Mouse (Mus musculus): Measurements from ENCODE around the gene Tmco4.

The Tmco4 gene

GRCm38 (mm10) chr4:138972827-138973718 lies at the start of gene Tmco4:
Gene Tmco4 (plus strand): TSS chr4:138972888.
- peak; percentile 37 for DNase-seq (ENCODE audit: low spot score)

DNA sequence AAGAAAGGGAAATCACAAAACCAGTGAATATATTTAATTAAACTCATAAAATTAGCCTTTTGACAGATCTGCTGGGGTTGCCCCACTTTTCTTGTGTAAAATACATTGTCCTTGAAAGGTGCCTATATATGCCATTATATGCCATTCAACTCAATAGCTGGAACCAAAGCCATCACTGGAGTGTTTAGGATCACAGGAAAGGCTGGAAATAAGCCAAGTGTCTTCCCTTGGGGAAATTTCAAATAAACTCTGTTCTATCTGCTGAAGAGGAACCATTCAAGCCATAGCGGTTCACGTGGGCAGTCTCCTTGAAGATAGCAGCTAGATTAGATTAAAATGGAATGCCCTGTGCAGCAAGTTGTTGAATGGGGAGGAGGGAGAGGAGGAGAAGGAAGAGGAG lies 47.1 kb upstream of the Tmco4 start:
- no peak for DNase-seq (ENCODE audit: low spot score)

DNA sequence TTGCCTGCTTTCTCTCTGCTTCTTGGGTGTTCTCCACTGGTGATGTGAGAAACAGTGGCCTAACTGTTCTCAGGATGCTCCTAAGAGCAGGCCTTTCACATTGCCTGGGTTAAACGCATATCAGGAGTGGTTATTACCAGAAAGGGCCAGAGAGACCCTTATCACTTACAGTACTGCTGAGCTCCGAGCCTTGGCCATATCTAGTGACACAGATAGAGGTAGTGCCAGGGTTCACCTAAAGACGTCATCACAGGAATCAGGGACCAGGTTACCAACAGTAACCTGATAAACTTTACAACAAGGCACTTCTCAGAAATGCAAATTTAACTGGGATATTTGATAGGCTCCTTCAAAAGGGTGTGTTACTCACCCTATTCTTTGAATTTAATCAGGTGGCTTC lies 38.8 kb upstream of the Tmco4 start:
- DNase-seq (ENCODE audit: low spot score), result no peak

GRCm38 (mm10) chr4:138934456-138935145 lies 38.1 kb upstream of the Tmco4 start:
- DNase-seq (ENCODE audit: low spot score), result no peak

GRCm38 (mm10) chr4:138938495-138939269 lies 34.0 kb upstream of the Tmco4 start:
- DNase-seq (ENCODE audit: low spot score), result no peak

DNA sequence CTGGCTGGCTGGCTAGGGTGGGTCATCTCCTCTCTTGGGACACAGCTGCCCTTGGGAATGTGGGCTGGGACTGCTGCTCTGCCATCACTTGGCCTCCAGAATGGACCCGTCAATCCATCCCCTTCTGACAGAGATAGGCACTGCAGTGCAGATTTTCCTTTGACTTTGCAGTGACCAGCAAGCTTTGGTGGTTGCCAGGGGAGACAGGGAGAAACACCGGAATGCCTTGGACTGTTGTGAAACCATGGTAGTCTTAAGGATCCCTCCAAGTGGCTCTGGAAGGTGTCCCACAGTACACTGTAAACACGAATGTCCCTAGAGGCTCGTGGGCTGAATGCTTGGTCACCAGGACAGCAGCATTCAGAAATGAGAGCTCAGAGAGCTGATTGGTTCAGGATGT lies 33.2 kb upstream of the Tmco4 start:
- DNase-seq (ENCODE audit: low spot score), result no peak

GRCm38 (mm10) chr4:138941401-138941800 lies 31.3 kb upstream of the Tmco4 start:
- no peak for DNase-seq (ENCODE audit: low spot score)

- DNase-seq (ENCODE audit: low spot score), result no peak
Measured at GRCm38 (mm10) chr4:138941966-138942365, 30.7 kb upstream of the Tmco4 start.

DNA sequence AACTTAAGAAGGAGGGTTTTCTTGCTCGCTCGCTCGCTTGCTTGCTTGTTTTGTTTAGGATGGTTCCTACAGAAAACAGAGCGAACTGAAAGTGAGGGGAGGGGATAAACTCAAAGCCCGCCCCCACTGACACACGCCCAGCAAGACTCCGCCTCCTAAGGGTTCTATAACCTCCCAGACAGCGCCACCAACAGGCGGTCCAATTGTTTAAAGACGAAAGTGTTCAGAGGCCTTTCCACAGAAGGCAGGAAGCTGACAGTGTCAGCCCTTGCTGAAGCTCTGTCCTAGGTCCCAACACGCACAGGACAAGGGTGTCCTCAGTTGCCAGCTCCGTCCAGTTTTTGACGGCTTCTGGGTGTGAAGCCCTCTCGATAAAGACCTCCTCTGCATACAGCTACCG lies 29.0 kb upstream of the Tmco4 start:
- peak; percentile 30 for DNase-seq (ENCODE audit: low spot score)

- no peak for DNase-seq (ENCODE audit: low spot score)
Measured at GRCm38 (mm10) chr4:138948257-138948656, 24.4 kb upstream of the Tmco4 start.

GRCm38 (mm10) chr4:138958612-138959011 lies 14.1 kb upstream of the Tmco4 start:
- no peak for DNase-seq (ENCODE audit: low spot score)

DNA sequence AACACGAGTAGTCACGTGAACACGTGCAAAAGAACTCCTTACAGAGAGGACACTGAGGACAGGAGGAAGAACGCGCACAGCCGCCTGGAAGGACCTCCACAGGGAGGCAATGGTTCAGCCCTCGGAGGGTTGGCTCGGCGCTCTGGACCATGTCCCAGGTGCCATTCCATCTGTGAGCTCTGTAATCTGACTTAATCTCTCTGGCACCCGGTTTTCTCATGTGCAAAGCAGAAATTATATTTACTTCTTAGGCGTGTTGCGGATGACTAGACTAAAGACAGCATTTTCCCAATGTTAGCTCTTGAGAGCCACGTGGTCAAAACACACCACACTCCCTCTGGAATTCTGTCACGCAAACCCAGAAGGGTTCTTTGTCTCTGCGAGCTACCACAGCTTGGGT lies 13.6 kb upstream of the Tmco4 start:
- DNase-seq (ENCODE audit: low spot score), result no peak

- DNase-seq (ENCODE audit: low spot score), result peak; percentile 34
Measured at GRCm38 (mm10) chr4:138959926-138960325, 12.8 kb upstream of the Tmco4 start.

DNA sequence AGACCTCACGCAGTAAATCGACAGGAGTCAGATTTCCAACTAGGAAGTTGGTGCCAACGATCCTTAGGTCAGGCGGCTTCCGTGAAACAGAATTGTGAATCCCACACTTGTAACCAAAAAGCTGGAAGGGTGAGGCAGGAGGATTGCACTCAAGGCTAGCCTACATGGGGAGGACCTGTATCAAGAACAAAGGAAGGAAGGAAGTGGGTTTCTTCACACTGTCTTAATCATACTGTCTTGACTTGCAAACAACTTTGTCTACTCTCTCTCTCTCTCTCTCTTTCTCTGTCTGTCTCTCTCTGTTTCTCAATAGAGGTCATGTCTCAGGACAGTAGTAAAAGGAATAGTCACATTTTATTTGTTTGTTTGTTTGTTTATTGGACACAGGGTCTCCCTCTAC lies 10.0 kb upstream of the Tmco4 start:
- DNase-seq (ENCODE audit: low spot score), result no peak

- DNase-seq (ENCODE audit: low spot score), result no peak
Measured at GRCm38 (mm10) chr4:138965871-138966270, 6.8 kb upstream of the Tmco4 start.

GRCm38 (mm10) chr4:138966866-138967265 lies 5.8 kb upstream of the Tmco4 start, which contains the start of gene Rnf186:
Gene Rnf186 (plus strand): TSS chr4:138967112.
- no peak for DNase-seq (ENCODE audit: low spot score)

- DNase-seq (ENCODE audit: low spot score), result no peak
Measured at GRCm38 (mm10) chr4:138967485-138967884, 5.2 kb upstream of the Tmco4 start.

DNA sequence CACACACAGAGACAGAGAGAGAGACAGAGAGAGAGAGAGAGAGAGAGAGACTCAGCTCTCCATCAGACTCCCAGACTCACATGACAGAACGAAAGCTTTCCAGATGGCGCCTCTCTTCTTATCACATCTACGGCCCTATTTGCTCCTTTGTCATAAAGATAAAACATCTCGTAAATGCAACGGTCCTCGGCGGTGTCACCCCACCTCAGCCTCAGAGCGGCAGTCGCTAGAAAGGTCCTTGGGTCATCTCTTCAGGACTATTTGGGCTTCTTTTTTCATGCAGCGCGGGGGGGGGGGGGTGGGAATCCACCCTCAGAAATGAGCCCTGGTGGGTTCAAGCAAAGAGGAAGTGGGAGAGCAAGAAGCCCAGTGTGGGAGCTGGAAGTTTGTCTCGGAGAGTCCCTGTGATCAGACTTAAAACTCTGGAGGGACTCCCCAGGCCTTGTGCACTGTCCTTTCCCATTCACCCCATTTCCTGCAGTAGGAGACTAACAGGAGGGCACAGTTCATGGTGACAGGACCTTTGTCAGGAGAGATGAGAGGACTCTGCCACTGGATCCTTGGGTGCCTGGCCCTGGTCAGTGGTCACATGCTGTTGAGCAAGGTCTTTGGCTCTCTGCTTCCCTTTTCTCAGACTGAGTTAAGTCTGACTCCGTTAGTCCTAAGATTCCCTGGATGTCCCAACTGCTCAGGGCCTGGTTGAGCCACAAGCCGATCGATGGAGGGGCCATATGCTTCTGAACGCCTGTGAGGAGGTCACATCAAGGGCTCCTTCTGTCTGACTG lies 3.7 kb upstream of the Tmco4 start:
- DNase-seq (ENCODE audit: low spot score), result no peak

DNA sequence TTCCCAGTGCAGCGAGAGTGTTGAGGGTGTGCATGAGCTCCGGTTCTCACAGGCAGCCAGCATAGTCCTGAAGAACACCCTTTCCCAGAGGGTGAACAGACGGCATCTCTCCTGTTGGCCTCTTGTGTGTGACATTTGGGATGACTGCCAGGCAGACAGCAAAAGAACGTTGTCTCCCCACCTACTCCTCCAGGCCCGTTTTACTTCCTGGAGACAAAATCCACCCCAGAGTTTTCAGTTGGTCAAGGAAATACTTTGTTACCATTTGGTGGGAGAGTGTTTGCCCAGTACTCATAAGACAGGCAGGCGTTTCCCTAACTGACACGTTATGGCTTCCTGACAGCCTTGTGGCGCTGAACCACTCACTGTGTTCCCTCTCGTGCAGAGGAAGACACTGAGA lies 3.0 kb upstream of the Tmco4 start:
- no peak for DNase-seq (ENCODE audit: low spot score)

- no peak for DNase-seq (ENCODE audit: low spot score)
Measured at GRCm38 (mm10) chr4:138971371-138971770, 1.3 kb upstream of the Tmco4 start.

DNA sequence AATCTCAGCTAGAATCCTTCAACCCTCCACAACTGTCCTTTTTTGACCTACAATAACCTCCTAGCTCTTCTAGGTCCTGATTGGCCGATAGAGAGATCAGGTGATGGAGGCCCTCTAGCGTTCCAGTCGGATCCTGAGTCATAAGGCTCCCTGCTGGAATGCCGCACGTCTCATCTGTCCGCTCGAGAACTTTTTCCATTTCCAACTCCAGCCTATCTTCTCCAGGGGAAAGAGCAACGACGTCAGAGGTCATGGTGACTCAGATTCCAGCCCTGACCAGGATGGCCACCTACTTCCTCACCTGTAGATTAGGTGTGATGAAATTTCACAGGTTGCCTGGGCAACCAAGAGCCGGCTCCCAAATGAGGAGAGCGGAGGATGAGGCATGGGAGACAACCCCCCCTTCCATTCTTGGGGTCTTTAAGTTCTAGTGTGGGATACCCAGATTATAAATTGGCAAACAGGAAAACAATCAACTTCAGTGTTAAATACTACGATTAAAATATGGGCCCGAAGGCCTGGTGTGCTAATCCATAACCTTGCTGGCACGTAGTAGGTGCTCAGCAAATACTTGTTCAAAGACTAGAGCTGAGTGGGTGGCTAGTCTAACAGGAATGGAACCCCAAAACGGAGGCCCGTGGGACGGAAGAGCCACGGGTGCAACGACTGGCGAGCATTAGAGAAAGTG lies 405 bp upstream of the Tmco4 start:
- DNase-seq (ENCODE audit: low spot score), result no peak
